Mouse (Mus musculus): ENCODE data around the gene Atp8b4. TPM values are rescaled to one million over a fixed set of nuclear protein-coding genes. Genes with fewer than 3 reads are reported as not detected.

Atp8b4 gene
- polyA plus RNA-seq, 1 experiment from 2014 or later, result 0.21 TPM

GRCm38 (mm10) chr2:126418916-126419315, 81.6 kb downstream of the Atp8b4 start:
- Histone ChIP-seq H3K9me3 (ENCODE audit: low read length) (no peaks in the 10 kb centered on the region), H3K4me1 (ENCODE audit: insufficient read depth, low read length) (no peaks in the 10 kb centered on the region), H3K27ac (ENCODE audit: low read length) (no peak overlapping the region), H3K9ac (replicated peaks; ENCODE audit: low read length) (no peak overlapping the region), H3K36me3 (ENCODE audit: insufficient read depth, low read length) (no peaks in the 10 kb centered on the region), H3K27me3 (ENCODE audit: insufficient read depth, low read length) (no peaks in the 10 kb centered on the region), H3K4me3 (ENCODE audit: low read length) (no peak overlapping the region), H3K4me2 (replicated peaks; ENCODE audit: low read depth, low read length) (no peak overlapping the region)
- ATAC-seq (ENCODE audit: low FRiP score, low TSS enrichment), result no peak
- 90% methylated on average over 3 of the region's 3 CpGs for WGBS

GRCm38 (mm10) chr2:126416772-126417171, 83.7 kb downstream of the Atp8b4 start:
- 66% methylated on average over 2 of the region's 2 CpGs for WGBS
- H3K4me3 ChIP-seq (ENCODE audit: low read length), result no peak overlapping the region
- ATAC-seq (ENCODE audit: low FRiP score, low TSS enrichment), result no peak
- no peak overlapping the region for H3K9ac ChIP-seq (replicated peaks; ENCODE audit: low read length)
- H3K36me3 ChIP-seq (ENCODE audit: insufficient read depth, low read length), result no peaks in the 10 kb centered on the region
- H3K4me2 ChIP-seq (replicated peaks; ENCODE audit: low read depth, low read length), result no peak overlapping the region
- no peaks in the 10 kb centered on the region for H3K9me3 ChIP-seq (ENCODE audit: low read length)
- H3K27ac ChIP-seq (ENCODE audit: low read length), result no peak overlapping the region
- H3K4me1 ChIP-seq (ENCODE audit: insufficient read depth, low read length), result no peaks in the 10 kb centered on the region
- H3K27me3 ChIP-seq (ENCODE audit: insufficient read depth, low read length), result no peaks in the 10 kb centered on the region

GRCm38 (mm10) chr2:126415981-126416380, 84.5 kb downstream of the Atp8b4 start:
- H3K27ac ChIP-seq (ENCODE audit: low read length), result no peak overlapping the region
- no peak for ATAC-seq (ENCODE audit: low FRiP score, low TSS enrichment)
- no peaks in the 10 kb centered on the region for H3K9me3 ChIP-seq (ENCODE audit: low read length)
- no peak overlapping the region for H3K4me2 ChIP-seq (replicated peaks; ENCODE audit: low read depth, low read length)
- H3K27me3 ChIP-seq (ENCODE audit: insufficient read depth, low read length), result no peaks in the 10 kb centered on the region
- H3K4me1 ChIP-seq (ENCODE audit: insufficient read depth, low read length), result no peaks in the 10 kb centered on the region
- no peak overlapping the region for H3K4me3 ChIP-seq (ENCODE audit: low read length)
- no peaks in the 10 kb centered on the region for H3K36me3 ChIP-seq (ENCODE audit: insufficient read depth, low read length)
- WGBS, result 49% methylated on average over 4 of the region's 4 CpGs
- no peak overlapping the region for H3K9ac ChIP-seq (replicated peaks; ENCODE audit: low read length)

- no peak overlapping the region for H3K9ac ChIP-seq (replicated peaks; ENCODE audit: low read length)
- no peaks in the 10 kb centered on the region for H3K4me1 ChIP-seq (ENCODE audit: insufficient read depth, low read length)
- no peaks in the 10 kb centered on the region for H3K9me3 ChIP-seq (ENCODE audit: low read length)
- H3K4me2 ChIP-seq (replicated peaks; ENCODE audit: low read depth, low read length), result no peak overlapping the region
- no peak overlapping the region for H3K27ac ChIP-seq (ENCODE audit: low read length)
- no peak for ATAC-seq (ENCODE audit: low FRiP score, low TSS enrichment)
- H3K27me3 ChIP-seq (ENCODE audit: insufficient read depth, low read length), result no peaks in the 10 kb centered on the region
- no peak overlapping the region for H3K4me3 ChIP-seq (ENCODE audit: low read length)
- H3K36me3 ChIP-seq (ENCODE audit: insufficient read depth, low read length), result no peaks in the 10 kb centered on the region
Measured at GRCm38 (mm10) chr2:126412759-126413158, 87.7 kb downstream of the Atp8b4 start.

GRCm38 (mm10) chr2:126399454-126399853, 101.0 kb downstream of the Atp8b4 start:
- no peaks in the 10 kb centered on the region for H3K9me3 ChIP-seq (ENCODE audit: low read length)
- 89% methylated on average over 2 of the region's 2 CpGs for WGBS
- no peaks in the 10 kb centered on the region for H3K36me3 ChIP-seq (ENCODE audit: insufficient read depth, low read length)
- no peaks in the 10 kb centered on the region for H3K27me3 ChIP-seq (ENCODE audit: insufficient read depth, low read length)
- H3K4me3 ChIP-seq (ENCODE audit: low read length), result no peak overlapping the region
- H3K27ac ChIP-seq (ENCODE audit: low read length), result no peak overlapping the region
- ATAC-seq (ENCODE audit: low FRiP score, low TSS enrichment), result no peak
- H3K4me1 ChIP-seq (ENCODE audit: insufficient read depth, low read length), result no peaks in the 10 kb centered on the region
- no peak overlapping the region for H3K4me2 ChIP-seq (replicated peaks; ENCODE audit: low read depth, low read length)
- H3K9ac ChIP-seq (replicated peaks; ENCODE audit: low read length), result no peak overlapping the region

GRCm38 (mm10) chr2:126399017-126399416, 101.5 kb downstream of the Atp8b4 start:
- Histone ChIP-seq H3K9me3 (ENCODE audit: low read length) (no peaks in the 10 kb centered on the region), H3K4me2 (replicated peaks; ENCODE audit: low read depth, low read length) (no peak overlapping the region), H3K27ac (ENCODE audit: low read length) (no peak overlapping the region), H3K9ac (replicated peaks; ENCODE audit: low read length) (no peak overlapping the region), H3K4me1 (ENCODE audit: insufficient read depth, low read length) (no peaks in the 10 kb centered on the region), H3K4me3 (ENCODE audit: low read length) (no peak overlapping the region), H3K36me3 (ENCODE audit: insufficient read depth, low read length) (no peaks in the 10 kb centered on the region), H3K27me3 (ENCODE audit: insufficient read depth, low read length) (no peaks in the 10 kb centered on the region)
- ATAC-seq (ENCODE audit: low FRiP score, low TSS enrichment), result no peak
- WGBS, result 72% methylated on average over 2 of the region's 2 CpGs

- no peaks in the 10 kb centered on the region for H3K9me3 ChIP-seq (ENCODE audit: low read length)
- no peak overlapping the region for H3K9ac ChIP-seq (replicated peaks; ENCODE audit: low read length)
- ATAC-seq (ENCODE audit: low FRiP score, low TSS enrichment), result no peak
- no peaks in the 10 kb centered on the region for H3K36me3 ChIP-seq (ENCODE audit: insufficient read depth, low read length)
- H3K4me2 ChIP-seq (replicated peaks; ENCODE audit: low read depth, low read length), result no peak overlapping the region
- no peaks in the 10 kb centered on the region for H3K4me1 ChIP-seq (ENCODE audit: insufficient read depth, low read length)
- no peak overlapping the region for H3K27ac ChIP-seq (ENCODE audit: low read length)
- 81% methylated on average over 2 of the region's 2 CpGs for WGBS
- no peaks in the 10 kb centered on the region for H3K27me3 ChIP-seq (ENCODE audit: insufficient read depth, low read length)
- H3K4me3 ChIP-seq (ENCODE audit: low read length), result no peak overlapping the region
Measured at GRCm38 (mm10) chr2:126398216-126398615, 102.3 kb downstream of the Atp8b4 start.

GRCm38 (mm10) chr2:126397513-126397912, 103.0 kb downstream of the Atp8b4 start:
- ATAC-seq (ENCODE audit: low FRiP score, low TSS enrichment), result no peak
- WGBS, result 72% methylated on average over 8 of the region's 8 CpGs
- H3K27ac ChIP-seq (ENCODE audit: low read length), result no peak overlapping the region

GRCm38 (mm10) chr2:126394924-126395323, 105.5 kb downstream of the Atp8b4 start:
- H3K27me3 ChIP-seq (ENCODE audit: insufficient read depth, low read length), result no peaks in the 10 kb centered on the region
- H3K27ac ChIP-seq (ENCODE audit: low read length), result no peak overlapping the region
- H3K9ac ChIP-seq (replicated peaks; ENCODE audit: low read length), result no peak overlapping the region
- H3K9me3 ChIP-seq (ENCODE audit: low read length), result no peaks in the 10 kb centered on the region
- no peak for ATAC-seq (ENCODE audit: low FRiP score, low TSS enrichment)
- H3K4me2 ChIP-seq (replicated peaks; ENCODE audit: low read depth, low read length), result no peak overlapping the region
- WGBS, result 73% methylated on average over 2 of the region's 2 CpGs
- no peaks in the 10 kb centered on the region for H3K36me3 ChIP-seq (ENCODE audit: insufficient read depth, low read length)
- no peaks in the 10 kb centered on the region for H3K4me1 ChIP-seq (ENCODE audit: insufficient read depth, low read length)
- no peak overlapping the region for H3K4me3 ChIP-seq (ENCODE audit: low read length)

More at GRCm38 (mm10) chr2:126397513-126397912, 103.0 kb downstream of the Atp8b4 start:
- Histone ChIP-seq H3K9ac (replicated peaks; ENCODE audit: low read length) (no peak overlapping the region), H3K27me3 (ENCODE audit: insufficient read depth, low read length) (no peaks in the 10 kb centered on the region), H3K36me3 (ENCODE audit: insufficient read depth, low read length) (no peaks in the 10 kb centered on the region), H3K9me3 (ENCODE audit: low read length) (no peaks in the 10 kb centered on the region), H3K4me2 (replicated peaks; ENCODE audit: low read depth, low read length) (no peak overlapping the region), H3K4me3 (ENCODE audit: low read length) (no peak overlapping the region), H3K4me1 (ENCODE audit: insufficient read depth, low read length) (no peaks in the 10 kb centered on the region)

GRCm38 (mm10) chr2:126387458-126388037, 112.9 kb downstream of the Atp8b4 start:
- H3K4me1 ChIP-seq (ENCODE audit: insufficient read depth, low read length), result no peaks in the 10 kb centered on the region
- no peak for ATAC-seq (ENCODE audit: low FRiP score, low TSS enrichment)
- WGBS, result 44% methylated on average over 8 of the region's 8 CpGs
- H3K9me3 ChIP-seq (ENCODE audit: low read length), result no peaks in the 10 kb centered on the region
- H3K9ac ChIP-seq (replicated peaks; ENCODE audit: low read length), result no peak overlapping the region
- H3K27ac ChIP-seq (ENCODE audit: low read length), result no peak overlapping the region
- H3K36me3 ChIP-seq (ENCODE audit: insufficient read depth, low read length), result no peaks in the 10 kb centered on the region
- H3K4me3 ChIP-seq (ENCODE audit: low read length), result no peak overlapping the region
- H3K27me3 ChIP-seq (ENCODE audit: insufficient read depth, low read length), result no peaks in the 10 kb centered on the region
- no peak overlapping the region for H3K4me2 ChIP-seq (replicated peaks; ENCODE audit: low read depth, low read length)
